Mouse (Mus musculus) left cerebral cortex, adult 11 months (tissue): ENCODE data around the gene Stx18.
A peak's percentile ranks its signal among the peaks of the same experiment; 100 is the strongest.

Experiments used
- DNase-seq: peaks from one replicate; pipeline ENCODE4 v3.0.0; 2022; ENCODE audit warnings: low spot score

The Stx18 gene

DNA sequence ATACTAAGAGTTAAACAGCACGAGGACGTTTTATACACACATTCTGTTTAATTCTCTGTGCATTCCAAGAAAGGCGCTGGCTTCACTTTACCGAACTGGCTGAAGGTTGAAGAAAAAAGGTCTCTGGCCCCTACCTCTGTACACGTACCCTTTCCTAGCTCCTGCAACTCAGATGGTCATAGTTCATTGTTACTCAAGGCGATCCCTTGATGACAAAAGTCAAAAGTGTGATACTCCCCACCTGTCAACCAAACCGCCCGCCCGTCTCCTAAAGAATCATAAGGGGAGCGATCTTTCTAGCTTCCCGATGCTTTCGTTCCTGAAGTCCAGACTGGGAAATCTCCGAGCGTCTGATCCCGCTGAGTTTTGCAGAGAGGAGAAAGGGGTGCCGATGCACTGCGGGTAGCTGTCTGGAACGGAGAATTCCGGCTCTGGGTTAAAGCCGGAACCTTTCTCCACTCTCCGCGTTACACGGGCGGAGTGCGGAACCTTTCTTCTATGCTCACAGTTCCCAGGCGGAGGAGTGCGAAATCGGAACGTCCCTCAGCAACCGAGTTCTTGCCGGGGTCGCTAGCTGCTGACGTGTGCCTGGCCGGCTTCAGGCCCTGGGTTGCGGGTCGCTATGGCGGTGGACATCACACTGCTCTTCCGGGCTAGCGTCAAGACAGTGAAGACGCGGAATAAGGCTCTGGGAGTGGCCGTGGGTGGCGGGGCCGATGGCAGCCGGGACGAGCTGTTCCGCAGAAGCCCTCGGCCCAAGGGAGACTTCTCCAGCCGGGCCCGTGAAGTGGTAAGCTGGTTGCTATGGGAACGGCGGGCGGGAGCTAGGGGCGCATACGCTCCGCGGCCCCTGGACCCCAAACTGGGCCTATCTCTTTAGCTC is at the start of gene Stx18:
Gene Stx18, plus strand, starts transcription at position 33 of the 883 bp plus-strand sequence.
- peak; percentile 79 for DNase-seq

DNA sequence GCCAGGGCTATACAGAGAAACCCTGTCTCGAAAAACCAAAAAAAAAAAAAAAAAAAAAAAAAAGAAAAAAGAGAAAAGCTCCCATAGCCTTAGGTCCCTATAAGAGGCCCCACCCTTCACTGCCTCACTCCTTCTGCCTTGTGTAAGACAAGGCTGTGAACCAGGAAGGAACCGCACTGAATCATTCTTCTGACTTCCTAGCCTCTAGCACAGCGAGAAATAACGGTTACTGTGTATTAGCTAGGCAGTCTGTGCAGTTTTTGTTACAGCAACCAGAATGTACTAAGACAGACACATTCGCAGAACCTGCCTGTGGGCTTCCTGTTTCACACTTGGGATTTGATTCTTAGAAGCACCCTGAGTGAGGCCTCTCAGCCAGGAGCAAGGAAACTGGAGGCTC is 46.2 kb upstream of the Stx18 start:
- no peak for DNase-seq

- DNase-seq: no peak
These were observed 39.7 kb upstream of the Stx18 start for GRCm38 (mm10) chr5:37998805-37999204.

- DNase-seq: no peak
These were observed 36.0 kb upstream of the Stx18 start for GRCm38 (mm10) chr5:38002573-38002972.

- DNase-seq: no peak
These were observed 33.8 kb upstream of the Stx18 start for GRCm38 (mm10) chr5:38004746-38005145.

DNA sequence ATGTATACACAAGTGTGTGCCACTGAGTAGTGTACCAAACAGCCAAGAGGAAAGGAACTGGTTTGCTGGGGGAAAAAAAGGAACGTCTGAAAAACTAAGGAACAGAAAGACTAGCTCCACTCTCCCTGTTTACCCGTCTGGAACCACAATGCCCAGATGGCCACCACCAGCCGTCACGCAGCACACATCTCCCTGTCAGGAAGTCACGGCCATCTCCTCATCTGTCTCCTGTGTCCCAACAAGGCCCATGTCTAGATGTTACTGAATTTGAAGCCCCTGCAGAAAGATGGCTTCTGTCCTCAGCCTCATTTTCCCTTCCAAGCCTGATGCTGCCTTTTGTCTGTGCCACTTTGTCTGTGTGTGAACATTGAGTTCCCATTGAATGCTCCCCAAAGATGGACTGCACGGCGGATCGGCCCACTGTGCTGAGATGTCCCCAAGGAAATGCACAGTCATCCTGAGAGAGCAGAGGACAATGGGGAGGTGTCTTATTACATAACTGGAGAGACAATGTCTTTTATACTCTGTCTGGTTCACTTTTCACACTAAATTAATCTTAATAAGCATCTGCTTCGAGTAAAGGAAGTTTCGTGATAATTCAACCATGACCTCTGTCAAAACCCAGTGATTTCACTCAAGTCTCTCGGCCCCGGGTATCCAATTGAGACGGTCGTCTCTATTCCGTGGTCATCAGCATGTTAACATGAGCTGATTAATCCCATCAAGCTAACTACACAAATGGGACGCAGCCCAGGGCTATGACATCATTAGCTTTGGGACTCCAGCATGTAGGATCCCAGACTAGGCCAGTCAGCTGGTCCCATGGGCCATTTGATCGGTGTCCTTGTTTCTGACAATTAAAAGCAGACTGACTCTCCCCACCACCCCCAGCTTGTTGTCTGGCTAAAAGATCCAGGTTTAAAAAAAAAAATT is 31.9 kb upstream of the Stx18 start:
- no peak for DNase-seq

DNA sequence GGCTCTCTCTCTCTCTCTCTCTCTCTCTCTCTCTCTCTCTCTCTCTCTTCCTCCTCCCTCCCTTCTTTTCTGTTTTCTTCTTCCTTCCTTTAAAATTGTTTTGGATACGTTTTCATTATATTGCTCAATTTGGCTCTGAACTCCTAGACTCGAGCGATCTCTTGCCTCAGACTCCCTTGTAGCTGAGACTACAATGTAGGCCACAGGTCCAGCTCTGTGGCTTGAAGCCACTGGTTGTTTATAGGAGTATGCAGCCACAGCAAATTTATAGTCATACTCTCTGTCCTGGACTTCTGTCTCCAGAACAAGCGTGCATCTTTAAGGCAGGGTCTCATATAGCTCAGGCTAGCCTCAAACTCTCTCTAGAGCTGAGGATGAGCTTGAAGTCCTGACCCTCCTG is 29.5 kb upstream of the Stx18 start:
- DNase-seq: no peak

- DNase-seq: no peak
These were observed 23.6 kb upstream of the Stx18 start for GRCm38 (mm10) chr5:38014916-38015315.

GRCm38 (mm10) chr5:38016945-38017344 is 21.6 kb upstream of the Stx18 start:
- DNase-seq: no peak

DNA sequence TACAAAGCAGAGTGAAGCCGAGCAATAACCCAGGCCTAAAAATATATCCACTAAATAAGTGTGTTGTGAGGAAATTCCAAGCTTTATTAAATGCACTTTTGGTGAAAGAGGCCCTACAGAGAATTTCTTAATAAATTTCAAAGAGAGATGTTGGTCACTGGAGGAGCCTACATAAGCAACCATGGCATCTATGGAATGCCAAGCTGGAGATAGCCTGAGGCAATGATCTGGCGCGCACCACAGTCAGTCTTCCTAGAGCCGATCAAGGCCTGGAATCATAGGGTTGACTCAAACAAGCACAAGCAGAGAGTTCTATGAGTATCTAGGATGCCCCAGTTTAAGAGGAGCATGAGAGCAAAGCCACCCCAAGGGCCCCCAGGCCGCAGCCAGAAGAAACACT is 10.9 kb upstream of the Stx18 start:
- DNase-seq: no peak

- no peak for DNase-seq
These were observed 268 bp upstream of the Stx18 start for GRCm38 (mm10) chr5:38038274-38038673.

- no peak for DNase-seq
These were observed 1.3 kb downstream of the Stx18 start for GRCm38 (mm10) chr5:38039796-38040195.

GRCm38 (mm10) chr5:38044923-38045322 is 6.4 kb downstream of the Stx18 start:
- DNase-seq: no peak

DNA sequence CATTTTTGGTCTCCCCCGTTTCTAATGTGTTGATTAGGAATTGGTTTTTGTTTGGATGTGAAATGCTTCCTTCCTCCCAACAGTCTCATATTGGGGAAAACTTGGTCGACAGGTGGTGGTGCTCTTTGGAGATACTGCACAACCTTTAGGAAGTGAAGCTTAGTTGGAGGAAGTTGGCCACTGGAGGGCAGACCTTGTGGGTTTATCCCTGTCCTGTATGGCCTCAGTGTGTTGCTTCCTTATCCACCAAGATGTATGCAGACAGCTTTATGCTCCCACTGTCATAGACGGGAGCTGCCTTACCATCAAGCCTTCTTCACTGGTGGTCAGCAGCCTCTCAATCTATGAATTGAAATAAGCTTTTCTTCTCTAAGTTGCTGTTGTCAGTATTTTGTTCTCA is 9.6 kb downstream of the Stx18 start:
- DNase-seq: no peak

DNA sequence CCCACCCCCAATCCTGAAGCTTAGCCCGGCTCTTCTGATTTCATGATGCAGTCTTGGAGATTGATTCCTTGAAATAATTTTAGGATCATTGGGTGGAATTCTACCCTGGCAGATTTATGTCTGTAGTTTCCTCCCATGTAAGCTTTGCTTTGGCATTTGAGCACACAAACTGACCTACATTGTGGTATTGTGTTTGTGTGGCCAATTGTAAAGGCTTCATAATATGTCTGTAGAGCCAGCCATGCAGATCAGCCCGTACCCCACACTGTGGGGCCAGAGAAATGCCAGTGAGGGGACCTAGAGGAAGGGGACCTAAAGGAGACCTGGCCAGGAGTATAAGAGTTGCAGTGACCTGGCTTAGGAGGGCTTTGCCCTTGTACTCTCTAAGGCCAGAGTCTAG is 22.5 kb downstream of the Stx18 start:
- DNase-seq: no peak

GRCm38 (mm10) chr5:38062709-38063108 is 24.2 kb downstream of the Stx18 start:
- DNase-seq: no peak

DNA sequence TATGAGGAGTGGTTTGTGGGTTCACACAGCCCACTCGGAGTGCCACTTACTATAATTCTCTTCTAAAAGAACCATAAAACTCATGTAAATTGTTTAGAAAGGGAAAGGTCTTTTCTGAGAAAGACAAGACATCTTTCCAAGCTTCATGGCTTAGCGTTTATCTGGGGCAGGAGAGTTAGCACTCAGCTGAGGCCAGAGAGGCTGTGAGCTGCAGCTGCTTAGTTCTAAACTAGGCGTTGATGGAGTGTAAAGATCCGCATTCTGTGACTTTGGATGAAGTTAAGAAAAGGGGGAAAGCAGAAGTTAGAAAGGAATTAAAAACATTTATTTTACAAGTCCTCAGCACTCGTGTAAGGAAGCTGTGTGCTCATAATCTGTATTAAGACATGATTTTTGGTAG is 24.8 kb downstream of the Stx18 start:
- no peak for DNase-seq

DNA sequence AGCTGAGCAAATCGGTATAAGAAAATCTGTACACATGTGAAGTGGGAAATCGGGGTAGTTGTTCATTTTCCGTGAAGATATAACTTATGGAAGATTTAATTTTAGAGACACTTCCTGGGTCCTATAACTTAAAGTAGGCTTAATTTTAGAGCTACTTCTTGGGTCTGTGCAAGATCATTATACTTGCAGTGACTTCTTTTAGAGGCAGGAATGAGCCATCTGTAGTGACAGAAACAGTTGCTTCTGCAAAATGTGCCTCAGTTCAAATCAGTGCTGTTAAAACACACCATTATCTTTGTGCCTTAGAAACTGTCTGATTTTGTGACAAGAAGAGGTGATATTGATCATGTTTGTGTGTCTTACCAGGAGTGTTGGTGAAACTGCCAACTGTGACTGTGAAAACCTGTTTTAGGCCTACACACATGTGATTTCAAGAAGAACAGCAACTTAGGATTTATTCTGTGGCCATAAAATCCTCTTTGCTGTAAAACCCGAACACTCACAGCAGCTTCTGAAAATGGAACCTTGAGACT is 25.6 kb downstream of the Stx18 start:
- no peak for DNase-seq

- no peak for DNase-seq
These were observed 26.2 kb downstream of the Stx18 start for GRCm38 (mm10) chr5:38064701-38065100.

DNA sequence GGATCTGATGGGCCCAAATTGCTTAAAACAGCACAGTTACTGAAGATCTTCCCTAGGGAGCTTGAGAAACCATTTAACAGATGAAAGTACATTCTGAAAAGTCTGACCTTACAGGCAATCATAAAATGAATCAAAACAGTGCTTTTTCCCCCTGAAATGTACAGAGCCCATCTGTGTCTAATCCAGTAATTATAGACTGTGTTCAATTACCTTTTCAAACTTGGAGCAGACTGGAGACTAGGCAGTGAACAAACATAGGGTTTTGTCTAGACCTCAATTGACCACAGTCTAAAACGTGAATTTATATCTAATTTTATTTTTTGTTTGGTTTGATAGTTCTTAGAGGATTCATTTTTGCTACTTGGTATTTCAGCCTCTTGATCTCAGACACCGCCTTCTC is 26.9 kb downstream of the Stx18 start:
- DNase-seq: no peak

DNA sequence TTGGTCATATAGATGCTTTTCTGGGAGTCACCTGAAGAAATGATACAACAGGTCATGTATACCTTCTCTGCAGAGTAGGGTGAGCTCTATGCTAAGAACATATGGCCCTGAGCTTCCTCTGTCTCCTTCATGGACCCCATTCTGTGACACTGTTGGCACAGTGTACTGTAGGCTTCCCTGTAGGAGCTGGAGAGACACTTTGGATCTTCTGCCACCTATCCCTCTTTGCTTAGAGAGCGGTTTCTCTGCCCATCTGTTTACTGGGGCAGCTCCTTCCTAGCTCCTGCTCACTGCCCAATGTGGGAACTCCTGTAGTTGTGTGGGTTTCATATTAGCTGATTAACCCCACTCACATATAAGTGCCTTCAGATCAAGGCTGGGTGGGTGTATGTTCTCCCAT is 28.1 kb downstream of the Stx18 start:
- no peak for DNase-seq

GRCm38 (mm10) chr5:38076326-38076725 is 37.8 kb downstream of the Stx18 start:
- DNase-seq: no peak

DNA sequence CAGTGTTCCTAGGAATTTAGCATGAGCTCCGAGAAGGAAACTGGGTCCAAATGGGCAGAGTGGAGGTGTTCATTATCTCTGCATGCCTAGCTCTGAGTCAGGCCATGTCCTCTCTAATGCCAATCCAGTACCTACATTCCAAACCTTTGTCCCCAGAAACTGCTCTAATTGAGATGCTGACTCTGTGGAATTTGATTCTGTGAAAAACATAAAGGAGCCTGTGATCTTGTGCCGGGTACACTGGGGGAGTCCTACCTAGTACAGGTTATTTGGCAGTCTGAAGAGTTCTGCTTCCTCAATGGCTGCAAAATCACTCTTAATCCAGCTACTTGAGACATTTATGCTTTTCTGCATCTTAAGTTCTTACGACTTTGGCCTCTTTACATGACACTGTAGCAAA is 40.0 kb downstream of the Stx18 start:
- no peak for DNase-seq
